15 mouse cellular contexts compared by ENCODE assay signal in the genomic region with DNA sequence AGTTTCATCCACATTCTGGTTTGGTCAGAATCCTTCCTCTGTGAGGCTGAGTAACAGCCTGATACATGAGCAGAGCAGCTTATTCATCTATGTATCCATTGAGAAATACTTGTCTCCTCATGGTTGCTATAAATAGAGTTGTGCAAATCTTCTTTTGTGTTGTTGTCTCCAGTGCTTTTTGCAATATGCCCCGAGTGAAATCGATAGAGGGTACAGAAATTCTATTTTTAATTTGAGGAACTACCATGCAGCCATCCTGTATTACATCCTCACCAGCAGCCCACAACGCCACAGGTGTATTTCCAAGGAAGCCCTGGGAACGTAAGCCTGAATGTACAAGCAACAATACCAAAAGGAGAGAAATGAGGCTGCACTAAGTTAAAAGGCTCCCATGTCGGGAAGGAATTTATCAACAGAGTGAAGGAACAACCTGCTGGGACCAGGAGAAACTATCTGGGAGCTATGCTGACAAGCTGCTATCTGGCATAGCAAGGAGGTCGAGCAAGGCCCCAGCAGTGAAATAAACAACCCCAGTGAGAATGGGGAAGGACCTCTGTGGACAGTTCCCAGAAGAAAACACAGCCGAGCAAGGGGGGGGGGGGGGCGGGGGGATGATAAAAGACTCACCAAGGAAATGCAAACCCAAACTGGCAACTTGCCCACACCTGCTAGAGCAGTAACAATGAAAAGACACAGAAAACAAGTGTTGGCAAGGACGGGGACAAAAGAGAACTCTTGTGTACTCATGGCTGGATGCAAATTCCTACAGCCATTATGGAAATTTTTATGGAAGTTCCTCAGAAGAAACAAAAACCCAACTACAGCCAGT. TPM values are rescaled to one million over a fixed set of nuclear protein-coding genes. Genes with fewer than 3 reads are reported as not detected.
A peak's percentile ranks its signal among the peaks of the same experiment; 100 is the strongest.
DNase-seq lines count a peak whose midpoint lies in the region; TF ChIP-seq lines count a peak whose summit lies in the region.
"Had no signal": no experiment of that assay in that cellular context is flagged by ENCODE, and none has a peak within 500 bp of the region (broad histone marks: within the 10 kb centered on the region; RNA-seq: fewer than 3 reads in every experiment).

No protein-coding gene starts in this region.

- 46% methylated on average over 9 of the region's 9 CpGs for WGBS in kidney, adult 2 months

- H3K4me1 ChIP-seq in kidney, adult 2 months (ENCODE audit: control insufficient read depth, insufficient read depth, low read length), result peaks cover 11% of the 10 kb centered on the region
- H3K4me1 ChIP-seq in bone marrow macrophage, adult 2 months (ENCODE audit: control insufficient read depth, insufficient read depth, low read length), result peaks cover 84% of the 10 kb centered on the region
- H3K4me1 ChIP-seq: hindbrain, embryonic 12.5 days had no signal

- H3K4me3 ChIP-seq in kidney, adult 2 months (ENCODE audit: insufficient read depth, low read depth, low read length), result no peak overlapping the region
- H3K4me3 ChIP-seq in bone marrow macrophage, adult 2 months (ENCODE audit: insufficient read depth, low read length), result no peak overlapping the region
- H3K4me3 ChIP-seq: heart, embryonic 12.5 days; hindbrain, embryonic 12.5 days; liver, embryonic 13.5 days had no signal

- no peaks in the 10 kb centered on the region for H3K27me3 ChIP-seq in kidney, adult 2 months (replicated peaks; ENCODE audit: control insufficient read depth, insufficient read depth, low read length)
- H3K27me3 ChIP-seq: liver, embryonic 13.5 days had no signal

- peak; percentile 16 for DNase-seq in kidney, adult 2 months
- no peak for DNase-seq in kidney, adult 18-20 months
- peak; percentile 43 for DNase-seq in CD4-positive helper T cell, adult 2 months (ENCODE audit: low read depth, low spot score)
- peak; percentile 60 for DNase-seq in thymus, postnatal 0 days (ENCODE audit: low spot score)
- DNase-seq in frontal cortex, postnatal 36 days (ENCODE audit: low spot score in 2 of 2), result no peak
- no peak for DNase-seq in adrenal gland, postnatal 14 days
- DNase-seq: cerebellum, adult 2 months; embryo, embryonic 11 days; kidney, adult 9 months; liver, embryonic 13.5 days; lung, postnatal 36 days had no signal

- TF ChIP-seq POLR2A in kidney, adult 2 months (IDR thresholded peaks at IDR 0.05; ENCODE audit: low read depth, low read length), result no peak
- TF ChIP-seq POLR2A in bone marrow macrophage, adult 2 months (IDR thresholded peaks at IDR 0.05; ENCODE audit: borderline replicate concordance, low read depth, low read length), result no peak

- TF ChIP-seq CTCF in kidney, adult 2 months (conservative IDR thresholded peaks at IDR 0.05; ENCODE audit: insufficient read depth, insufficient read length, low read depth, low read length), result no peak
- TF ChIP-seq CTCF in bone marrow macrophage, adult 2 months (IDR thresholded peaks at IDR 0.05; ENCODE audit: low read depth, low read length), result no peak

- no peaks in the 10 kb centered on the region for H3K36me3 ChIP-seq in kidney, adult 2 months (ENCODE audit: control insufficient read depth, insufficient read depth, low read length)
- H3K36me3 ChIP-seq: heart, embryonic 12.5 days; hindbrain, embryonic 12.5 days; liver, embryonic 13.5 days had no signal

- H3K27ac ChIP-seq in kidney, adult 2 months (ENCODE audit: insufficient read depth, low read depth, low read length), result peak overlapping the region; percentile 57
- H3K27ac ChIP-seq in bone marrow macrophage, adult 2 months (ENCODE audit: insufficient read depth, low read depth, low read length), result peak overlapping the region; percentile 95
- H3K27ac ChIP-seq: hindbrain, embryonic 12.5 days; liver, embryonic 13.5 days; stomach, postnatal 0 days had no signal

RNA-seq across cellular contexts. Expression of a gene that starts 10.9 kb away (rescaled TPM):
- 49.4 and 64.7 TPM in 2 replicates for polyA plus RNA-seq in kidney, adult 2 months (2012; rRNA removed)
- polyA plus RNA-seq in bone marrow macrophage, adult 2 months (2012; ENCODE audit: insufficient read depth, insufficient read length, missing spikeins), result 35.7 and 36.4 TPM in 2 replicates
- 8.1 and 8.9 TPM in 2 replicates for polyA plus RNA-seq in thymus, postnatal 0 days (2015; fragmentation: Nextera tagmentation; extraction: Ambion mirVana)
- total RNA-seq in adrenal gland, postnatal 14 days (2021), result 7.0 and 7.1 TPM in 2 replicates

RNA-seq across cellular contexts. Expression of a gene that starts 54.6 kb away (rescaled TPM):
- not detected in 2 replicates for polyA plus RNA-seq in kidney, adult 2 months (2012; rRNA removed)
- not detected in 2 replicates for polyA plus RNA-seq in bone marrow macrophage, adult 2 months (2012; ENCODE audit: insufficient read depth, insufficient read length, missing spikeins)
- 0.04 and 0.10 TPM in 2 replicates for polyA plus RNA-seq in thymus, postnatal 0 days (2015; fragmentation: Nextera tagmentation; extraction: Ambion mirVana)
- 0.08 TPM in 1 of 2 replicates, not detected in the other for total RNA-seq in adrenal gland, postnatal 14 days (2021)

Comparison
In these comparisons a context has a peak if more than half of its experiments do, and no peak if none do; other contexts are left out.
1. DNase-seq: peak in kidney, adult 2 months (single experiment), CD4-positive helper T cell, adult 2 months (single experiment) and thymus, postnatal 0 days (single experiment); none in kidney, adult 18-20 months (single experiment), frontal cortex, postnatal 36 days (0 of 2) and adrenal gland, postnatal 14 days (single experiment).